Mouse (Mus musculus): ENCODE measurements at regions not wholly inside any gene's neighbourhood (a gene's known extent, or its start where the extent isn't known, plus 50 kb on each side); places are given as distances from the start of the nearest gene placed in this dataset.

- no peak for TF ChIP-seq POLR2A (IDR thresholded peaks at IDR 0.05; ENCODE audit: low read depth, low read length)
- no peak for TF ChIP-seq CTCF (IDR thresholded peaks at IDR 0.05; ENCODE audit: extremely low read depth, insufficient read length, insufficient replicate concordance, low read depth, low read length)
Observed at GRCm38 (mm10) chr8:90056331-90056730, 291.8 kb downstream of the Tox3 start.

Data from small intestine, adult 2 months (tissue).